Mouse (Mus musculus) gastrocnemius, postnatal 10 days (tissue): ENCODE data around the gene Kremen2. TPM values are rescaled to one million over a fixed set of nuclear protein-coding genes. Genes with fewer than 3 reads are reported as not detected.
A peak's percentile ranks its signal among the peaks of the same experiment; 100 is the strongest.
"Not testable (repeated sequence)": the region's sequence is repeated elsewhere in the genome, so short reads cannot be mapped to it uniquely, and the experiment has no call there.

Source experiments
- DNase-seq: peaks from one replicate; pipeline ENCODE4 v3.0.0; 2021; ENCODE audit warnings: mixed read lengths
- long read RNA-seq, 2 experiments: library from polyadenylated mRNA; stranded (forward); transcript quantifications; one replicate each; pipeline ENCODE4 v2.0.0; 2021
- total RNA-seq, 2 experiments: library from RNA; stranded (reverse); gene quantifications; 2 replicates each; pipeline ENCODE4 v1.2.3; 2021

Gene Kremen2
- total RNA-seq, result not detected
- long read RNA-seq, experiment 1, partial matches to known transcripts, result 0 of 1 reads
- long read RNA-seq, experiment 1, other reads (novel, unspliced or antisense), result 0 of 1 reads
- long read RNA-seq, experiment 2, result 0 reads

DNA sequence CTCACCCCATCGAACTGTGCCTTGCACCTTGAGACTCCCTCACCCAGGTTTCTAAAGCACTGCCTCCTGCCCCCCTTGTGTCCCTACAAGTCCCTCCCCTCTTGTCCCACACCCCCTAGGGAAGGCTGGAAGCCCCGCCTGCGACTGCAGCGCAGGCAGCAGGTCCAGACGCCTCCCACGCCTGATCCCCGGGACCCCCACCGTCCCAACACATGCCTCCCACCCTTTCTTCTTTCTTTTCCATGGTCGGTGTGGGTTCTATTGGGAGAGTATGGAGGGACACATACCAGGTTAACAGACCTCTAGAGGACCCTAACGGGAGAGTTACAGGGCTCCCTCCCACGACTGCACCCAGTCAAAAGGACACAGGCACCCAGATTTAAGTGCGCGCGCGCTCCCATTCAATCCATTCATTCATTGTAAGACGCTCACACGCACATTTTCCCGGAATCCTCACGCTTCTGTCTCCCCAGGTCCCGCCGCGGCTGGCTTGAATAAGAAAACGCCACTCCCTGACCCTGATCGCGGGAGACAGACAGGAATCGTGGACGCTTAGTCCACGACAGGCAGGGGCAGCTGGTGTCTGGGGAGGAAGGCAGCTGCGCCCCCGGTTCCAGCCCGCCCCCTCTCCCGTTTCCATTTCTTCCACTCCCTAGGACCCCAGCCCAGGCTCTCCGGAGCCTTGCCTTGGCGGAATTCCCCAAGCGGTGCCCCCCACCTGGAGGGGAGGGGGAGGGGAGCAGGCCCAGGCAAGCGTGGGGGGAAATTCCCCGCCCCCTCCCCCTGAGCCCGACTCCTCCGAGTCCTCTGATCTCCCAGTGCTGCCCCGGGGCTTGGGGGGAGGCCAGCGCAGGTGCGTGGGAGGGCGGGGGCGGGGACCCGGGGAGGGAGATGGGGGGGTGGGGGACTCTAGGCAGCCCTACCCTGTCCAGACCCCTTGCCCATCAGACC lies at the start of gene Kremen2:
TSS of gene Kremen2 (minus strand) at position 533 of the 951 bp plus-strand sequence.
- DNase-seq, result peak; percentile 14

DNA sequence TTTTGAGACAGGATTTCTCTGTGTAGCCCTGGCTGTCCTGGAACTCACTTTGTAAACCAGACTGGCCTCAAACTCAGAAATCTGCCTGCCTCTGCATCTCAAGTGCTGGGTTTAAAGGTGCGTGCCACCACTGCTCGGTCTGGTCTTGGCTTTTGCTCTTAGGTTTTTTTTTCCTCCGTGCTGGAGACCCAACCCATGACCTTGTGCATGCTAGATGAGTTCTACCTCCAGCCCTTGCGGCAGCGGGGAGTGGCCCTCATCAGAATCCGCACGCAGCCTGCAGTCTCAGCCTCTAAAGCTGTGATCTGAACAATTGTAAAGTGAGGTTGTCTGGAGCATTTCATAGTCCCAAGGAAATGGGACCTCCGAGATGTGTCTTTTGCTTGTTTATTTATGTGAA lies 49.7 kb upstream of the Kremen2 start:
- DNase-seq, result no peak

DNA sequence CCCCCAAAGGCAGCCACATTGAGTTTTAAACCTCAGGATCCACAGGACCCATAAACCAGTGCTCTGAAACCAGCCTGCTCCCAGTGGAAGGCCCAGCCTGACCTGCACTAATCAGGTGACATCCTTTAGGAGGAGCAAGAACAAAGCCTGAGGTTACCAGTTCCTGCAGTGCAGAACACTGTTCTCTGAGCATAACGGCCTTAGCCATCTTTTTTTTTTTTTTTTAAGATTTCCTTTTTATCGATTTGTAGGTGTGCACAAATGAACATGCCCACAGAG lies 45.4 kb upstream of the Kremen2 start:
- DNase-seq, result no peak

DNA sequence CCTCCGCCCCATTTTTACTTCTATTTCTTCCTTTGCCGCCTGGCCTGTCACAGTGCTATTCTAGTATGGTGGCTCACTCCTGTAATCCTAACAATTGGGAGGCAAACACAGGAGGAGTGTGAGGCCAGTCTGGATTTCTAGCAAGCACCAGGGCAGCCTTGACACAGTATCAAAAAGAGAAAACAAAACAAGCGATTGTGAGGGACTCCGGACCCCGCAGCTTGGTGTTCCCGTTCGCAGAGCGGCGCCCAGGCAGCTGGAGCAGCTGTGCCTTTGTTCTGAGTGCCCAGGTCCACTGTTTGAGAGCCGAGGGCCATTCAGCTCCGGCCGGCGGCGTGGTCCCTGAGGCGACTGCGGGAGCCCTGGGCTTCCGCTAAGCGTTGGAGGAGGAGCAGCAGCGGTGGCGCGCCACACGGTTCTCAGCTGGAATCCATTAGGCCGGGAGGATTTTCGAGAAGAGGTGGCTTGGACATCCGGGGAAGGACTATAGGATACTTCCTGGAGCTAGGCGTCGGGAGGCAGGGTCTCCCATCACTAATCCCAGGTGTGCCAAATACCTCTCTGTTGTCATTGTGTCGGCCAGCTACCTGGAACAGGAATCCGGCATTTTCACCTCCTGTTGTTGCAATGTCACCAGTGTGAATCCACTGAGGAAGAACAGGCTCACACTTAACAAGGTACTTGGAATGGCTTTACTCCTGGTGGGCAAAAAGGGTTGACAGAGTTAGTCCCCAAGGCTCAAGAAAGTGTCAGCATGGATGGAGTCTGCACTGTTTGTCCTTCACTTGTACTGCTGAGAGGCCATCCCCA lies 44.8 kb upstream of the Kremen2 start, which contains the start of gene Srrm2:
TSS of gene Srrm2 (plus strand) at position 264 of the 810 bp plus-strand sequence.
- DNase-seq, result peak; percentile 70

DNA sequence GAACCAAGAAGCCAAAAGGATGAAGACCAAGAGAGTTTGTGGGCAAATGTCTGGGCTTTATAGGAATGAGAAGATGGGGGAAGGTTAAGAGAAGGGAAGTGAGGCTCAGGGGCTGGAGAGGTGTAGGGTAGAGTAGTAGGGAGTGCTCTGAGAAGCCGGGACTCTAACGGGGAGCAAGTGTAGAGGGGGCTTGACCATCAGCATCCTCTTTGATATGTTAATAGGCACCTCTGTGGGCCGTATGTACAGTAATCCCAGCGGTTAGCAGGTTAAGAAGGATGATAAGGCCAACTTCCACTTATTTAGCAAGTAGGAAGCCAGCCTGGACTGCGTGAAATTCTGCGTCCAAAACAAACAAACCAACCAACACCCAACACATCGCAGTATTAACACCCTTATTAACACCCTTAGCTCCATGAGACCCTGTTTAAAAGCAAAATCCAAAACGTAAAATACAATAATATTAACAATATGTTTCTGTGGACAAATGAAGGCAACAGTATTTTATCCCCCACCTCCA lies 44.2 kb upstream of the Kremen2 start:
- no peak for DNase-seq

DNA sequence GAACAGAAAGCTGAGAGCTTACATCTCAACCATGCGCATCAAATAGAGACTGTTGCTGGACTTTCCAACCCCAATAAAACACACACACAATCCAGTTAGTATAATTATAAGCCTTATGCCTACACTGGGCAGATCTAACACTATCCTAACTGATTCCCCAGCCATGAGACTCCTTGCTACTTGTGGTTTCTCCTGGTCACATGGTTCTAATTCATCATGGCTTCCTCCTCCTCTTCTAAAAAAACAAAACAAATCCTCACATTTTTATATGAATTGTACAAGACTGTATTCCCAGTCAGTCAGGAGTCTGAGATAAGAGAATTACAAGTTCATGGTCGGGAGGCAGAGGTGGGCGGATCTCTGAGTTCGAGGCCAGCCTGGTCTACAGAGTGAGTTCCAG lies 43.3 kb upstream of the Kremen2 start:
- no peak for DNase-seq

DNA sequence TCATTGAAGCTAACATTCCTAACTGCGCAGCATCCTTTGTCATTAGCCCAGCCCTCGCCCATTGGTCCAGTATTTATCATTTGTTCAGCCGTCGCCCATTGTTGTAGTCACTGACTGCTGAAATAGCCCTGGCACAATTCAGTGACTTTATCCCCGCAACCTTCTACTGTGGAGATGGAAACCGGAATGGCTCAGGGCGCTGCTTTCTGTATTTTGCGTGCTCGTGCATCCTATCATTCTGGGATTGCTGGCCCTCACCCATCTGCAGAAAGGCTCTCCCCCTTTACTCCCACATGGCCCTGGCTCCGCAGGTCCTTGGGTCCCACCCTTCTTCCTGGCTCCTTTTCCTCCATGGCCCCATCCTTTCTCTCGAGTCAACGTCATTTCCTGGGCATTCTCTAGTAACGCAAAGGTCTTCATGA lies 40.9 kb upstream of the Kremen2 start:
- no peak for DNase-seq

DNA sequence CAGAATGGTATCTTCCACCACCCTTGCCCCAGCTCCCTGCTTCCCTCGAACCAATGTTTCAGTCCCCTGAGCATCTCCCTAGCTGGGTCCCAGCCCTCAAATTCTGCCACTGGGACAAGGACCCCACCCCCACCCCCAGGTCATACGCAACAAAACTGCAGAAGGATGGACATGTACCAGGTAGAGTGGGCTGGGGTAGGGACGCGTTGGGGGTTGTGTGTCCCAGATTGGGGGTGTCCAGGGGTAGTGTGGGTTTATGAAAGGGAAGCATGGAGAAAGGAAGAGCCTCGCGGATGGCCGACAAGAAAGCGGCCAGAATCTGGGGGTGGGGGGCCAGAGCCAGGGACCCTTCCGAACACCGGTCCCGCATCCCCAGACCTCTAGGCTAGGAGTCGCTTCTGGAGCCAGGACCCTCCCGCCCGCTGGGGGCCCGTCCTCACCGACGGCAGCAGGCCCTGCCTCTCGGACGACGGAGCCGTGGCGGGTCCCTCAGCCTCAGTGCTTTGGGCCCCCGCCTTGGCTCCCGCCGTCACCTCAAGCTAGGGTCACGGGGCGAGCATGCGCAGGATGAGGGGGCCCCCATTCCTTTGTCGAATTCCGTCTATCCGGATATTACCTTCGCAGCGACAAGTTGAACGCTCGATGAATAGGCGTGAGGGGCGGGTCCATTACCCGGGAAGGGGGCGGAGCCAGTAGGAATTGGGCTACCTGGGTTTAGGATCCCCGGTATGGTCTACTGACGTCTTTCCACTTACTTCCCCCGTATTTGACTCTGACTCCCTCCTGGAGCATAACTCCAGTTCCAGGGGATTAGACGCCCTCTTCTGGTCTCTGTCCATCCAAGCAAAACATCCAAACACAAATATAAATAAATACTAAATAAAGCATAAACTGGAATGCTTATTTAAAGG lies 40.2 kb upstream of the Kremen2 start, which contains the start of gene Flywch2:
TSS of gene Flywch2 (minus strand) at position 521 of the 911 bp plus-strand sequence.
- DNase-seq, result peak; percentile 61

DNA sequence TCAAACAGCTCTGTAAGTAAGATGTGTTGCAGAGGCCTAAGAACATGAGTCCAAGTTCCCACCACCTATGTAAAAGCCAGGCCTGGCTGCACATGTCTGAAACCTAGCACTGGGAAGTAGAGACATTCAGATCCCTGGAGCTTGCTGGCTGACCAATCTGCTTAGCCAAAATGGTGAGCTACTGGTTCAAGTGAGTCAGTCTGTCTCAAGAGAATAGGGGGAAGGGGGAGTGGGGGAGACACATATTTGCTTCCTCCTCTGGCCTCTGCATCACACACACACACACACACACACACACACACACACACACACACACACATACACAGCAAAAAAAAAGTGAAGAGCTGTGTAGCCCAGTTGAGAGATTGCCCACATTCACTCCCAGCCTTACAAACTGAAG lies 37.7 kb upstream of the Kremen2 start:
- DNase-seq, result no peak

DNA sequence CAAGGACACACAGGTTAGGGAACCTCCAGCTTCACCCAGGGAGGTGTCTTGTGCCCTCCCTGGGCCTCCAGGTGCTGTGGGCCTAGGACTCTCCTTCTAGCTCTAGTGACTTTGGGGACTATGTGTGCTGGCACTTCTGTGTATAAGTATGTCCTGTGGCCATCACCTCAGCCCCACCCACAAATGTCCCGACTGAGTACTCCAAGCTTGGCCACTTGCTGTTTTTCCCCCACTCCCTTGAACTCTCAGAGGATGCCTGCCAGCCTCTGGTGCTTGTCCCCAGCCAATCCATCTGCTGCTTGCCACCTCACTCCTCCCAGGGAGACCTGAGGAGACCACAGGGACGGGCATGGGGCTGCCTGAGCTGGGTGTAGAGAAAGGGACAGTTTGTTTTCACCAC lies 32.8 kb upstream of the Kremen2 start:
- DNase-seq, result no peak

DNA sequence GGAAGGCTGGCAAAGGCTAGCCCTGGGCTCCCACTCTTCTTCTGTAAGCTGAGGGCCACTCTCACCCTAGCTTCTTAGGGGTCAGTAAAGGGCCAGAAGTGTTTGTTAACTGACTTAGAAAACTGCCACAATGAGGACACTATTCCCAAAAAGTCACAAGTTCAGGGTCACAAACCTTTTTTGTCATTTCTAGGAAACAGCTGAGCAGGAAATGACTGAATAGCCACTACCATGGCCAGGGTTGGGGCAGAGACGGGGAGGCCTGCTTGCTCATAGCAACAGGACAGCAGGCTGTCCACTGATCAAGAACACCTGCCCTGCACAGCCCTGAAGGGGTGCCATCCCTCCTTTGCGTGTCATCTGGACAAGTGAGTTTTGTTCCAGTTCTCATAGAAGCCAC lies 31.5 kb upstream of the Kremen2 start:
- no peak for DNase-seq

DNA sequence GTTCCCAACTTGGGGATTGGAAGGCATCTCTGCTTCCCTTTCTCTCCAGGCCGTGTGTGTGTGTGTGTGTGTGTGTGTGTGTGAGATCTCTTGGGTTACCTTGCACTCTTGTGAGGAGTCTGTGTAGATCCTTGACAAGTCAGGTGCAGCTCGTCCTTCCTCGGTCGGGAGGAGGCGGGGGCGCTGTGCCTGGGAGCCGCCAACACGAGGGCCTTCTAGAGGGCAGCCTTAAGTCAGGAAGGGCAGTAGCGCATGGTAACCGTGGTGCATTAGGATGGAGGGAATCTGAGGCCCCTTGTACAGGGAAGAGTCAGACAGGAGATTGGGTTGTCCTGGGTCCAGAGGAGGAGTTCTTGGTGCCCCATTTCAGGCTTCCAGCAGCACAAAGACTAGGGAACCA lies 30.6 kb upstream of the Kremen2 start:
- no peak for DNase-seq

DNA sequence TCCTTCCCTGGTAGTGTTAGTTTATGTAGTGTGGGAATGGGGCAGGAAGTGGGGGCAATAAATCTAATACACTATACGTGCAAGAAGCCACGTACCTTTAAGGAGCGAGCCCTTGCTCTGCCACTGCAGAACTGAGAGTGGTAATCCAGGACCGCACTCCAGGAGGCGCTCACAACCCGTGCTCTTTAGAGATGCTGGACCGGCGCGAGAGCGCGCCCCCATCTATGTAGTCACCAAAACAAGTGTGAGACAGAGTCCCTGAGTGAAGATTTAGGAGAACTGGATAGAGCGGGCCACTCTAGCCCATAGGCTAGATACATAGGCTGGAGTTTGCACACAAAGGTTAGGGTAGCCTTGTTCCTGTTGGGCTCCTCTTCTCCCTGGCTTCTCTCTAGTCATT lies 28.5 kb upstream of the Kremen2 start:
- DNase-seq, result peak; percentile 83

DNA sequence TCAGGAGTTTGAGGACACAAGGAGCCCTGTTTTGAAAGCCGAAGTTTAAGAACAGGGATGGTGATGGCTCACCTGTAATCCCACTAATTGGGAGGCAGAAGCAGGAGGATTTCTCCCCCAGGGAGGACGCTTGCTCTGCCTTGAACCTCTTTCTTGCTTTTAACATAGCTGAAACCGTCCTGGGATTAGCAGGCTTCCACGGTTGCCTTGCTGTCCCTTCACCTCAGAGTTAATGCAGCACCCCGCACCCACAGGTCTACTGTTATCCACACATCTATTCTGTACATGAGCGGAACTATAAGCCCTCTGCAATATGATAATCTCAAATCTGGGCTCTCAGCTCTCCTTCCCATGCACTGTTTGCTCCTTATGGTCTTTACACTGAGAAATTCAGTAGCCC lies 28.0 kb upstream of the Kremen2 start:
- DNase-seq, result no peak

DNA sequence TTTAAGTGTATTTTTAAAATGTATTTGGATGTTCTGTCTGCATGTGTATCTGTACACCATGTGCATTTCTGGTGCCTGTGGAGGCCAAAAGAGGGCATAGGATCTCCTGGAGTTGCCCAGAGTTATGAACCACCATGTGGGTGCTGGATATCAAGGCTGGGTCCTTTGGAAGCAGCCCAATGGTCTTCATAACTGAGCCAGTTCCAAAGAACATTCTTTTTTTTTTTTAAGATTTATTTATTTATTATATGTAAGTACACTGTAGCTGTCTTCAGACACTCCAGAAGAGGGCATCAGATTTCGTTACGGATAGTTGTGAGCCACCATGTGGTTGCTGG lies 26.6 kb upstream of the Kremen2 start:
- not testable (repeated sequence) for DNase-seq

DNA sequence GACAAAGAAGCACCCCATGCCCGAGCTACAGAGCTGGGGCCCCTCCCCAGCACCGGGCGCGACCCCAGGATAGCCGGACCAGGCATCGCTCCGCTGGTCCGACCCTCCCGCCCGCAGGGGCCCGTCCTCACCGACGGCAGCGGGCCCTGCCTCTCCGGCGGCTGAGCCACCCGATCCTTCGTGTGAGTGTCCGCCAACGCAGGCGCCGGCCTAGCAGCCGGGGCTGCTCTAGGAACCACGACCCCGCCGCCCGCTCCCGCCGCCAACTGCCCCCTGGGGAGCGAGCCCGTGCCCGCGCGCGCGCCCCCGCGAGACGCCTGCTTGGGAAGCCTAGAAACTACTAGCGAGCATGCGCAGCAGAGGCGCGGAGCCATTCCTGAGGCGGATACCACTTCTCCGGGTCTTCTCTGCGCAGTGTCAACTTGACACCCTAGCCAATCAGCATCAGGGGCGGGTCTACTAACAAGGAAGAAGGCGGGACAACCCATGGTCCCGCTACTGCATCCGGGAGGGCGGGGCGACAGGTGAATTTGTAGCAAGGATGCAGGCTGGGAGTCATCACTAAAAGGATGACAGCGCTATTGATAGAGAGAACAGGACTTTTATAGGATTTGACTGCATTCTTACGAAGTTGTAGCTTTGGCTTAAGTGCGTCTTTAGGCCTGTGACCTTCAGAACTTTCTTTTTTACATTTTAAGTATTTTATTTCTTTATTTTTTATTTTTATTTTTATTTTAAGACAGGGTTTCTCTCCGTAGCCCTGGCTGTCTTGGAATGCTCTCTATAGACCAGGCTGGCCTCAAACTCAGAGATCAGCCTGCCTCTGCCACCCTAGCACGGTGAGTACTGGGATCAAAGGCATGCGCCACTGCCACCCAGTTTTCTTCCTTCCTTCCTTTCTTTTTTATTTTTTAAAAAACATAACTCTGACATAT lies 25.9 kb upstream of the Kremen2 start, which contains the start of gene Flywch1:
TSS of gene Flywch1 (minus strand) at position 319 of the 935 bp plus-strand sequence.
- peak; percentile 97 for DNase-seq

DNA sequence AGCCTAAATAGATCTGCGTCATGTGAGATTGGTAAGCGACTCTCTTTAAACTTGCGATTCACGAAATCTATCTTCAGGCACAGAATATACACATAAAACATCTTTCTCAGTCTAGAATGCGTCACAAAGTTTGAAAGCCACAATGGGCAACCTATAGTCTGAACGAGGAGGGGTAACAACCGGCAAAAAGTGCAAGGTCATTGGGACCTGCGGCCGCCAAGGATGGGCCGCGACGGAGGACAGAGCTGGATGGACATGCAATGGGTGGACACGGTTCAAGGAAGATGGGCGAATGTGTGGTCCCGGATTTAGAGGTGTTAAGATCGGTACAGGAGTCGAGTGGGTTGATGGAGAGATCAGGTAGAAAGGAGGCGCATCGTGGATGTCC lies 25.3 kb upstream of the Kremen2 start:
- no peak for DNase-seq

DNA sequence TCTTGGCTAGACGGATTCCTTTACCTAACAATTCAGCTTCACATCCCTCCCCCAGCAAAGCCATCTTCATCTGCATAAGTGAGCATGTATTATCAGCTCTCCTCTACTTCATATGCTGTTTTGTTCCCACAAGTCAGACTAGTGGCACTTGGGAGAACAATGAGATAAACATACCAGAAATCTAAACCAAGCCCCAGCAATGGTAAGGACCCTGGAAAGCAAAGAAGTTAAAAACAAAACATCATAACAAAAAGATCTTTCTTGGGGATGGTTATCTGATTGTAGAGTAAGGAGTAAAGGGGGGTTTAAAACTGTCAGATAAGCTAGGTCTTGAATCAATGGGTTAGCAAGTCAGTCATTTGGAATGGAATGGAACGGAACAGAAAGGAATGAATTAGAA lies 24.9 kb upstream of the Kremen2 start:
- DNase-seq, result no peak

DNA sequence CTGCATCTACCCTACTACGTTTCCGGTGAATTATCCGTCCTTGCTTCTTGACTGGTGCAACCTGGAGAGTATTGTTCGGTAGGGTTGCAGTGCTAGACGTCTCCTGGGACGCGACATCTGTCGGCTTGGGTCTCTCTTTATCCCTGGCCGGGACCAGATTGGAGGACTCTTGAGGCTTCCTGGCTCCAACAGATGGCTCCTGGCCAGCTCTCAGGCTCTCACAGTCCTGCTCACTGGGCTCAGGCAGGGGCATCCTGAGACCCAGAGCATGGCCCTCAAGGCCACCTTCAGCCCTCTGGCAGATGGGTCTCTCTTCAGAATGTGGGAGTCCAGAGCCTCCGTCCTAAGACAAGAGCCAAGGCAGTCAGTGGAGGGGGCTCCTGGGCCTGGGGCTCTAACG lies 17.3 kb upstream of the Kremen2 start:
- DNase-seq, result no peak

DNA sequence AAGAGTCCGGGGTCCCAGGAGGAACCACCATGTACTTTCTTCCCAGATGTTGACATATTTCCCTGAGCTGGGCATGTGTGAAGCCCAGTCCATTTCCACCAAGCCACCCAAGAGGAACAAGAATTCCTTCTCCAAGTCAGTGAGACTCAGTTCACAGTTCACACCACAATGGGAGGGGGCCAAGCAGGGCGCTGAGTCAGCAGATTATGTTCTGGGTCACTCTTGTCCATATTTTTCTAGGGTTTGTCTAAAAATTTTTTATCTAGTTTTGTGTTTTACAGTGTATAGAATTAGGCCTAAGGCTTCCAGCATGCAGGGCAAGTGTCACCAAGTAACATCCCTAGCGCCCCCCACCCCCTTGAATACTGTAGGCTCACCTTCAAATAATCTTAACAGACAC lies 15.5 kb upstream of the Kremen2 start:
- DNase-seq, result no peak

DNA sequence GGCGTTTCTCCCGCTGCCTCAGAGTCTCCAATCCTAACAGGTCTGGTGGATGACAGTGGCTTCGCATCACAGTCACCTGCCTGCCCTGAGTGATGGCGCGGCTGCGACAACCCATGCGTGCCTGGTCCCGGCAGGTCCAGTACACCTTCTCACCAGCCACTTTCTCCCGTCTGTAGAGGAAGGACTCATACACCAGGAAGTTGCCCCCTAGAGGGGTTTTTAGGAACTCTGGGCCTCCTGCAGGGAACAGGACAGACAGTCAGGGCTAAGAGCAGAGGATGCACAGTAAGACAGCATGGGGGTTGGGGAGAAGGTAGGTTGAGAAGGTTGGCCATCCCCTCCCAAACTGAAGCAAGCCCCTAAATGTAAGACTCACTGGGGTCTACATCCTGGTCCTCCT lies 14.6 kb upstream of the Kremen2 start:
- no peak for DNase-seq
